Mouse (Mus musculus) G1E (cell line): Measurements from ENCODE around the gene Tex264.

ENCODE experiments used
- CTCF ChIP-seq: IDR thresholded peaks from 2 replicates; pipeline ENCODE4 v1.5.1; 2012; ENCODE audit warnings: low read depth, low read length, inconsistent platforms, mixed read lengths
- GATA1 ChIP-seq: IDR thresholded peaks from 2 replicates; pipeline ENCODE4 v1.6.1; 2012; ENCODE audit warnings: borderline replicate concordance, low read length, inconsistent platforms, mixed read lengths
- GATA2 ChIP-seq: IDR thresholded peaks from 2 replicates; pipeline ENCODE4 v1.6.1; 2012; ENCODE audit warnings: low read depth, low read length, inconsistent platforms, borderline replicate concordance
- POLR2AphosphoS5 ChIP-seq: IDR thresholded peaks from 2 replicates; pipeline ENCODE4 v1.6.1; 2012; ENCODE audit warnings: low read depth, low read length, inconsistent platforms; ENCODE audit not compliant: insufficient replicate concordance
- TAL1 ChIP-seq: conservative IDR thresholded peaks from 2 replicates; pipeline ENCODE4 v1.6.1; 2012; ENCODE audit warnings: low read depth, low read length, inconsistent platforms, mixed read lengths

- TF ChIP-seq CTCF: no peak
- no peak for TF ChIP-seq GATA1
- TF ChIP-seq TAL1: no peak
- TF ChIP-seq GATA2: no peak
- no peak for TF ChIP-seq POLR2AphosphoS5
These were observed 33.0 kb downstream of the Tex264 start for GRCm38 (mm10) chr9:106652720-106653119.
